Mouse (Mus musculus): Measurements from ENCODE around the gene Shc3.

DNA sequence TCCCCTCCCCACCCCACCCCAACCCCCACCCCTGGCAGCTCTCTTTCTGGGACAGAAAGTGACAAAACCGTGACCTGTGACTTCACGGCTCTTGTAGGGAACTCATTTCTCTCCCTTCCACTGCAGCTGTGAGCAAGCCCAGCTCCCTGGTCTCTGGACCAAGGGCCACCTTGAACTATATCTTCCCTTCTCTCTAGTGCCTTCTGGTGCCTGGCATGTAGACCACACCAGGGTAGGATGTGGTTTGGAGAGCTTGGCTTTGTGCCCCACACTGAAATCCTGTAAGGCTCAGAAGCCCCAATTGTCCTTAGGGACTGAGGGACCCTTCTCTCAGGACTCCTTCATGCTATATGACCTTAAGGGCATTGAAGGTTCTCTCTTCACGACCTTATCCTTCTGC, 135.8 kb downstream of the Shc3 start:
- TF ChIP-seq CTCF (conservative IDR thresholded peaks at IDR 0.05; ENCODE audit: insufficient read depth, insufficient read length, low read depth, low read length) (no peak), POLR2A (IDR thresholded peaks at IDR 0.05; ENCODE audit: low read depth, low read length) (no peak)

Measured in kidney, adult 2 months (tissue).